Mouse (Mus musculus) adipose tissue, adult 10 weeks (tissue): ENCODE results near the gene Akt3. TPM values are rescaled to one million over a fixed set of nuclear protein-coding genes. Genes with fewer than 3 reads are reported as not detected.

Experiments used
- polyA plus RNA-seq: library from polyadenylated mRNA; stranded (reverse); fragments of 350-450 nt; fragmentation: Illumina TruSeq; extraction: RNeasy Lipid Tissue Mini Kit (QIAGEN cat#74804); gene quantifications from one replicate; pipeline ENCODE4 v1.2.3, GENCODE M21; 2014; ENCODE audit warnings: low read depth, low replicate concordance

The Akt3 gene
- 11.3 TPM for polyA plus RNA-seq

GRCm38 (mm10) chr1:177258034-177258342 lies at the start of gene Akt3:
Gene Akt3, minus strand, starts transcription at chr1:177258203.

Other genes with a start within 250 kb of the Akt3 start
- gene Zbtb18, start 184.1 kb upstream of the Akt3 start, polyA plus RNA-seq = 44.1 TPM